ENCODE assay signal across 13 mouse cellular contexts in genomic region chr7:66135644-66136043, GRCm38 (mm10). TPM values are rescaled to one million over a fixed set of nuclear protein-coding genes. Genes with fewer than 3 reads are reported as not detected.
DNase-seq lines count a peak whose midpoint lies in the region; ATAC-seq lines count a peak whose summit lies in the region.
"Had no signal": no experiment of that assay in that cellular context is flagged by ENCODE, and none has a peak within 500 bp of the region (broad histone marks: within the 10 kb centered on the region; RNA-seq: fewer than 3 reads in every experiment).

No protein-coding gene starts in this region.

- no peaks in the 10 kb centered on the region for H3K9me3 ChIP-seq in heart, embryonic 11.5 days (replicated peaks; ENCODE audit: control insufficient read depth, low read length)
- H3K9me3 ChIP-seq in neural tube, embryonic 12.5 days, result 0 out of 2 replicates have a peak, but pooled peaks cover 2% of the 10 kb centered on the region
- no peaks in the 10 kb centered on the region for H3K9me3 ChIP-seq in neural tube, embryonic 15.5 days (replicated peaks)
- H3K9me3 ChIP-seq in liver, embryonic 13.5 days (replicated peaks), result no peaks in the 10 kb centered on the region

- ATAC-seq in heart, embryonic 11.5 days (replicated peaks; ENCODE audit: insufficient number of reproducible peaks, low FRiP score, low TSS enrichment), result no peak
- ATAC-seq in neural tube, embryonic 12.5 days (ENCODE audit: low FRiP score, low read depth), result no peak
- ATAC-seq in neural tube, embryonic 15.5 days (ENCODE audit: low FRiP score), result no peak
- no peak for ATAC-seq in liver, embryonic 13.5 days (ENCODE audit: low read depth)
- ATAC-seq: CD4-positive, CD25-positive, alpha-beta regulatory T cell, adult 4 months had no signal

- peaks cover 7% of the 10 kb centered on the region for H3K4me1 ChIP-seq in heart, embryonic 11.5 days (ENCODE audit: control insufficient read depth, insufficient read depth, low read length)
- H3K4me1 ChIP-seq in neural tube, embryonic 12.5 days, result peaks cover 17% of the 10 kb centered on the region; the same call in 1 of the 2 replicates
- peaks cover 42% of the 10 kb centered on the region for H3K4me1 ChIP-seq in neural tube, embryonic 15.5 days
- H3K4me1 ChIP-seq in liver, embryonic 13.5 days (replicated peaks), result peaks cover 78% of the 10 kb centered on the region

- H3K27ac ChIP-seq in heart, embryonic 11.5 days (ENCODE audit: low read depth, low read length), result no peak overlapping the region
- 0 out of 2 replicates have a peak overlapping the region, but pooled peaks have one; percentile 9 for H3K27ac ChIP-seq in neural tube, embryonic 12.5 days
- no peak overlapping the region for H3K27ac ChIP-seq in neural tube, embryonic 15.5 days (replicated peaks)
- peak overlapping the region; percentile 66 for H3K27ac ChIP-seq in liver, embryonic 13.5 days

- peak; percentile 26 to 39 for DNase-seq in heart, adult 9 months (ENCODE audit: low spot score in 2 of 2)
- DNase-seq in liver, embryonic 13.5 days, result no peak
- DNase-seq in cerebellum, adult 9-10 months, result no peak
- DNase-seq in frontal cortex, postnatal 36 days (ENCODE audit: low spot score in 2 of 2), result no peak
- no peak for DNase-seq in right cerebral cortex, postnatal 10 days (ENCODE audit: low spot score in 2 of 2)
- DNase-seq: adrenal gland, adult 2 months; embryo, embryonic 11 days; retina, postnatal 1 day; thymus, postnatal 25 days had no signal

- no peak overlapping the region for H3K4me3 ChIP-seq in heart, embryonic 11.5 days (ENCODE audit: low read depth, low read length)
- H3K4me3 ChIP-seq in neural tube, embryonic 12.5 days, result no peak overlapping the region
- no peak overlapping the region for H3K4me3 ChIP-seq in neural tube, embryonic 15.5 days (replicated peaks)
- no peak overlapping the region for H3K4me3 ChIP-seq in liver, embryonic 13.5 days (replicated peaks)

- no peak overlapping the region for H3K4me2 ChIP-seq in heart, embryonic 11.5 days
- H3K4me2 ChIP-seq in neural tube, embryonic 12.5 days (replicated peaks), result no peak overlapping the region
- H3K4me2 ChIP-seq in neural tube, embryonic 15.5 days, result no peak overlapping the region
- 0 out of 2 replicates have a peak overlapping the region, but pooled peaks have one; percentile 13 for H3K4me2 ChIP-seq in liver, embryonic 13.5 days

- H3K9ac ChIP-seq in heart, embryonic 11.5 days (ENCODE audit: low read depth, low read length), result no peak overlapping the region
- no peak overlapping the region for H3K9ac ChIP-seq in neural tube, embryonic 12.5 days
- H3K9ac ChIP-seq in neural tube, embryonic 15.5 days (replicated peaks), result no peak overlapping the region
- no peak overlapping the region for H3K9ac ChIP-seq in liver, embryonic 13.5 days

- 89% methylated on average over 3 of the region's 3 CpGs for WGBS in heart, embryonic 11.5 days (ENCODE audit: insufficient replicate concordance)
- WGBS in neural tube, embryonic 12.5 days, result 89% methylated on average over 3 of the region's 3 CpGs
- 78% methylated on average over 3 of the region's 3 CpGs for WGBS in neural tube, embryonic 15.5 days
- 82% methylated on average over 3 of the region's 3 CpGs for WGBS in liver, embryonic 13.5 days (ENCODE audit: insufficient replicate concordance)

- H3K36me3 ChIP-seq in heart, embryonic 11.5 days (ENCODE audit: control insufficient read depth, insufficient read depth, low read length), result peaks cover 4% of the 10 kb centered on the region
- peaks cover 10% of the 10 kb centered on the region for H3K36me3 ChIP-seq in neural tube, embryonic 12.5 days
- 0 out of 2 replicates have a peak, but pooled peaks cover 3% of the 10 kb centered on the region for H3K36me3 ChIP-seq in neural tube, embryonic 15.5 days
- H3K36me3 ChIP-seq in liver, embryonic 13.5 days, result peaks cover 29% of the 10 kb centered on the region

- H3K27me3 ChIP-seq in heart, embryonic 11.5 days (ENCODE audit: control insufficient read depth, insufficient read depth, low read length), result no peaks in the 10 kb centered on the region
- H3K27me3 ChIP-seq in neural tube, embryonic 12.5 days (replicated peaks), result no peaks in the 10 kb centered on the region
- no peaks in the 10 kb centered on the region for H3K27me3 ChIP-seq in neural tube, embryonic 15.5 days (replicated peaks)
- H3K27me3 ChIP-seq in liver, embryonic 13.5 days, result no peaks in the 10 kb centered on the region

RNA-seq across cellular contexts. Expression of gene Chsy1, which starts 26.3 kb away (rescaled TPM):
- polyA plus RNA-seq in heart, embryonic 11.5 days (2014; fragmentation: Nextera tagmentation; extraction: Ambion mirVana), result 24.1 and 29.0 TPM in 2 replicates
- 13.4 and 15.3 TPM in 2 replicates for polyA plus RNA-seq in neural tube, embryonic 12.5 days (2016; fragmentation: Nextera tagmentation; extraction: Ambion mirVana)
- 9.9 and 10.7 TPM in 2 replicates for polyA plus RNA-seq in neural tube, embryonic 15.5 days (2015; fragmentation: Nextera tagmentation; extraction: Ambion mirVana)
- polyA plus RNA-seq in liver, embryonic 13.5 days (2015; fragmentation: Nextera tagmentation; extraction: Ambion mirVana), result 9.8 and 10.1 TPM in 2 replicates

RNA-seq across cellular contexts. Expression of gene Selenos, which starts 56.2 kb away (rescaled TPM):
- polyA plus RNA-seq in heart, embryonic 11.5 days (2014; fragmentation: Nextera tagmentation; extraction: Ambion mirVana), result 76.4 and 85.5 TPM in 2 replicates
- polyA plus RNA-seq in neural tube, embryonic 12.5 days (2016; fragmentation: Nextera tagmentation; extraction: Ambion mirVana), result 81.0 and 84.4 TPM in 2 replicates
- polyA plus RNA-seq in neural tube, embryonic 15.5 days (2015; fragmentation: Nextera tagmentation; extraction: Ambion mirVana), result 92.0 and 93.1 TPM in 2 replicates
- polyA plus RNA-seq in liver, embryonic 13.5 days (2015; fragmentation: Nextera tagmentation; extraction: Ambion mirVana), result 64.6 and 68.2 TPM in 2 replicates

Comparison
In these comparisons a context has a peak if more than half of its experiments do, and no peak if none do; other contexts are left out.
1. H3K27ac ChIP-seq: peak in neural tube, embryonic 12.5 days (single experiment) and liver, embryonic 13.5 days (single experiment); none in heart, embryonic 11.5 days (single experiment) and neural tube, embryonic 15.5 days (single experiment).
2. DNase-seq: peak in heart, adult 9 months (2 of 2); none in liver, embryonic 13.5 days (single experiment), cerebellum, adult 9-10 months (single experiment), frontal cortex, postnatal 36 days (0 of 2) and right cerebral cortex, postnatal 10 days (0 of 2).